Mouse (Mus musculus) layer of hippocampus, postnatal 14 days (tissue): Measurements from ENCODE around the gene Xrcc6. TPM values are rescaled to one million over a fixed set of nuclear protein-coding genes. Genes with fewer than 3 reads are reported as not detected.

Experiments used
- DNase-seq, 2 experiments: peaks; one replicate each; pipeline ENCODE4 v3.0.0; 2021 to 2022; ENCODE audit warnings: low spot score in 2 of 2, mixed read lengths in 1 of 2
- total RNA-seq, 2 experiments: library from RNA; stranded (reverse); gene quantifications; 2 replicates each; pipeline ENCODE4 v1.2.3; 2021

Xrcc6 gene
- total RNA-seq, 2 experiments from 2014 or later = 29.1 to 30.2 TPM

GRCm38 (mm10) chr15:82017461-82017860 is 29.8 kb downstream of the Xrcc6 start:
- DNase-seq = no peak

GRCm38 (mm10) chr15:82019288-82019687 is 31.7 kb downstream of the Xrcc6 start:
- DNase-seq = no peak

- no peak for DNase-seq
These were observed 35.0 kb downstream of the Xrcc6 start for GRCm38 (mm10) chr15:82022535-82023088.

- DNase-seq = no peak
These were observed 36.5 kb downstream of the Xrcc6 start for GRCm38 (mm10) chr15:82023965-82024635.

GRCm38 (mm10) chr15:82027276-82027675 is 39.6 kb downstream of the Xrcc6 start:
- DNase-seq = no peak

GRCm38 (mm10) chr15:82027726-82028125 is 40.1 kb downstream of the Xrcc6 start:
- no peak for DNase-seq

- no peak for DNase-seq
These were observed 44.8 kb downstream of the Xrcc6 start for GRCm38 (mm10) chr15:82032386-82032785.

GRCm38 (mm10) chr15:82033762-82034161 is 46.1 kb downstream of the Xrcc6 start, which contains the start of gene Desi1:
Gene Desi1, minus strand, starts transcription at chr15:82033862.
- DNase-seq = no peak

GRCm38 (mm10) chr15:82035904-82036689 is 48.5 kb downstream of the Xrcc6 start:
- no peak for DNase-seq

GRCm38 (mm10) chr15:82040650-82041049 is 53.0 kb downstream of the Xrcc6 start:
- DNase-seq = no peak

GRCm38 (mm10) chr15:82044166-82044784 is 56.6 kb downstream of the Xrcc6 start:
- no peak for DNase-seq

- DNase-seq = no peak
These were observed 58.7 kb downstream of the Xrcc6 start for GRCm38 (mm10) chr15:82046246-82046891.

GRCm38 (mm10) chr15:82047080-82047883 is 59.6 kb downstream of the Xrcc6 start, which contains the start of gene Snu13:
Gene Snu13, minus strand, starts transcription at chr15:82047598.
- peak; percentile 88 to 95 for DNase-seq

- DNase-seq = no peak
These were observed 64.9 kb downstream of the Xrcc6 start for GRCm38 (mm10) chr15:82052544-82052943.

- no peak for DNase-seq
These were observed 71.1 kb downstream of the Xrcc6 start, which contains the start of gene 4930407I10Rik for GRCm38 (mm10) chr15:82058719-82059201. Gene 4930407I10Rik, plus strand, starts transcription at chr15:82059151.

- no peak for DNase-seq
These were observed 76.3 kb downstream of the Xrcc6 start for GRCm38 (mm10) chr15:82063909-82064308.

GRCm38 (mm10) chr15:82065511-82065910 is 77.9 kb downstream of the Xrcc6 start:
- DNase-seq = peak; percentile 65 to 88

- DNase-seq = no peak
These were observed 82.3 kb downstream of the Xrcc6 start, which contains the start of gene Mei1 for GRCm38 (mm10) chr15:82069898-82070297. Gene Mei1, plus strand, starts transcription at chr15:82069996.

GRCm38 (mm10) chr15:82071816-82072469 is 84.3 kb downstream of the Xrcc6 start:
- peak in 1 of 2 experiments; percentile 31 for DNase-seq
